Mouse (Mus musculus) forebrain, postnatal 0 days (tissue): ENCODE data around the gene Armc7. TPM values are rescaled to one million over a fixed set of nuclear protein-coding genes. Genes with fewer than 3 reads are reported as not detected.

ENCODE experiments used
- ATAC-seq: fragments of 200-750 bp; cut with Nextera tagmentation; 2 replicates; pipeline ENCODE4 v1.8.0; 2017; ENCODE audit warnings: mild to moderate bottlenecking, moderate library complexity
- DNase-seq: peaks from one replicate; pipeline ENCODE4 v3.0.0-alpha.2; 2015
- H3K27ac ChIP-seq: fragments of 300-500 bp; sonication (generic); 2 replicates; pipeline ENCODE4 v1.5.1; 2014; ENCODE audit warnings: low read depth, mild to moderate bottlenecking, antibody characterized with exemption, low read length, moderate library complexity, mixed read lengths
- H3K27me3 ChIP-seq: fragments of 300-500 bp; sonication (generic); 2 replicates; pipeline ENCODE4 v1.6.1; 2014; ENCODE audit warnings: mild to moderate bottlenecking, low read length, mixed read lengths; ENCODE audit not compliant: insufficient read depth
- H3K36me3 ChIP-seq: fragments of 300-500 bp; sonication (generic); 2 replicates; pipeline ENCODE4 v1.6.1; 2014; ENCODE audit warnings: mild to moderate bottlenecking, moderate library complexity; ENCODE audit not compliant: insufficient read depth
- H3K4me1 ChIP-seq: fragments of 300-500 bp; sonication (generic); 2 replicates; pipeline ENCODE4 v1.6.1; 2014; ENCODE audit warnings: antibody characterized with exemption; ENCODE audit not compliant: insufficient read depth
- H3K4me2 ChIP-seq: fragments of 300-500 bp; sonication (generic); 2 replicates; pipeline ENCODE4 v1.6.1; 2014; ENCODE audit warnings: low read depth, mild to moderate bottlenecking, moderate library complexity
- H3K4me3 ChIP-seq: fragments of 300-500 bp; sonication (generic); 2 replicates; pipeline ENCODE4 v1.5.1; 2014; ENCODE audit warnings: low read depth, low read length, mixed read lengths
- H3K9ac ChIP-seq: fragments of 300-500 bp; sonication (generic); 2 replicates; pipeline ENCODE4 v1.6.1; 2014; ENCODE audit warnings: mild to moderate bottlenecking
- H3K9me3 ChIP-seq: fragments of 300-500 bp; sonication (generic); 2 replicates; pipeline ENCODE4 v1.6.1; 2016; ENCODE audit warnings: low read length
- CTCF ChIP-seq: sonication (generic); IDR thresholded peaks from 2 replicates; pipeline ENCODE4 v1.5.1; 2016; ENCODE audit warnings: antibody characterized with exemption, control low read depth, low read depth
- WGBS: fragments of 180-500 bp; shearing (Covaris S2); extraction: QIAGEN DNeasy Blood & Tissue Kit; methylation state at CpG from one replicate; pipeline ENCODE4 v1.1.7; 2014; 5-methylcytosine and 5-hydroxymethylcytosine counted together
- polyA plus RNA-seq: library from polyadenylated mRNA; unstranded; fragments of >200 nt; fragmentation: Nextera tagmentation; extraction: Ambion mirVana; gene quantifications from 2 replicates; pipeline ENCODE4 v1.2.1, GENCODE M21; 2015
- total RNA-seq: library from RNA; depleted of rRNA; stranded (reverse); fragments of >200 nt; gene quantifications from 2 replicates; pipeline ENCODE4 v1.2.3, GENCODE M21; 2014

The Armc7 gene
- total and polyA plus RNA-seq, 2 experiments from 2014 or later, result 11.2 TPM

DNA sequence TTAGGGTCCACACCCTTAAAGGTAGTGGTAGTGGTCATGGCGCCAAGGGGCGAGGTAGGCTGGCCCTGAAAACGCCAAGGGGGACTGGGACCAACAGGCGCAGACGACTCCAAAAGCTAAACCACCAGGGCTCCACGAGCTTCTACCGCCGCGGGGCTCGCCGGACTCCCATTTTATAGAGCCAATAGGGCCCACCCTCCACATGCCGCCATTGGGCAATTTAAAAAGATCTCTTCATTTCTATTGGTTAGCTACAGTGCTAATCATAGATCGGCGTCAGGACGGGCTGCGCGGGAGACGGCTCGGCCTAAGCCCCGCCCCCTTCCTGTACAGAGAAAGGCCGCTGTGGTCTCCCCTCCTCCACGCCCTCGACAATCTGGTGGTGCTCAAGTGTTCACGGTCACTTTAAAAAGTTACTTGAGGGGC, 38.8 kb downstream of the Armc7 start, which contains the start of gene Jpt1:
Jpt1 (minus strand) TSS at position 150 of the 426 bp plus-strand sequence.
- Histone ChIP-seq H3K4me2 (peak within 1 kb of the TSS; percentile 77), H3K27me3 (no peaks in the 10 kb centered on the region), H3K4me3 (peak within 1 kb of the TSS; percentile 99), H3K9ac (peak within 1 kb of the TSS; percentile 99), H3K36me3 (no peaks in the 10 kb centered on the region), H3K4me1 (peaks cover 16% of the 10 kb centered on the region), H3K27ac (peak within 1 kb of the TSS; percentile 91), H3K9me3 (no peaks in the 10 kb centered on the region)
- TF ChIP-seq CTCF, result no peak
- ATAC-seq (peak; percentile 98), DNase-seq (peak; percentile 98)
- WGBS, result under 1% methylated on average over 24 of the region's 24 CpGs

- no peak overlapping the region for H3K27ac ChIP-seq
- ATAC-seq, result no peak
- H3K36me3 ChIP-seq, result no peaks in the 10 kb centered on the region
- no peak overlapping the region for H3K4me2 ChIP-seq
- no peak overlapping the region for H3K4me3 ChIP-seq
- H3K9ac ChIP-seq, result no peak overlapping the region
- 69% methylated on average over 6 of the region's 6 CpGs for WGBS
- H3K4me1 ChIP-seq, result peaks cover 12% of the 10 kb centered on the region
- TF ChIP-seq CTCF, result no peak
- no peak for DNase-seq
- no peaks in the 10 kb centered on the region for H3K9me3 ChIP-seq
- H3K27me3 ChIP-seq, result no peaks in the 10 kb centered on the region
Measured at GRCm38 (mm10) chr11:115515021-115515420, 39.6 kb downstream of the Armc7 start.

- WGBS, result 81% methylated on average over 5 of the region's 5 CpGs
- no peak for TF ChIP-seq CTCF
Measured at GRCm38 (mm10) chr11:115516942-115517341, 41.5 kb downstream of the Armc7 start.

DNA sequence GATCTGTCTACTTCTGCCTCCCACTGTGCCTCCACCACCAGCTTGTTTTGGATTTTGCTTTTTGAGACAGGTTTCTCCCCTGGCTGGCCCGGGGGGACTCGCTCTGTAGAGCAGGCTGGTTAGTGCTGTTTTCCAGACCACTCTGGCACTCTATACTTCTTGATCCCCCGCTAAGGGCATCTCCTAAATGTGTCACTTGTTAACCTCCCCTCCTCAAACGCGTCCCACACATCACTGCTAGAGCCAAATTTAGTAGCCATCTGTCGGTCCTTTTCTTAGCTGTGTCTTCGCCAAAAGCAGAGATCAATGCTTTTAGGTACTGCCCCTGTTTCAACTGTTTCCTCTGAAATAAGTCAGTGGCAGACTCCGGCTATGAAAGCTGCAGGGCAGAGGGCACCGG, 43.2 kb downstream of the Armc7 start:
- Histone ChIP-seq H3K27me3 (no peaks in the 10 kb centered on the region), H3K4me3 (no peak overlapping the region), H3K9me3 (no peaks in the 10 kb centered on the region), H3K4me1 (no peaks in the 10 kb centered on the region), H3K36me3 (peaks cover 12% of the 10 kb centered on the region; the same call in 1 of the 2 replicates), H3K9ac (no peak overlapping the region), H3K27ac (no peak overlapping the region), H3K4me2 (no peak overlapping the region)
- DNase-seq (no peak), ATAC-seq (no peak)
- no peak for TF ChIP-seq CTCF
- WGBS, result 67% methylated on average over 9 of the region's 9 CpGs

More at GRCm38 (mm10) chr11:115516942-115517341, 41.5 kb downstream of the Armc7 start:
- no peak for DNase-seq
- Histone ChIP-seq H3K27me3 (no peaks in the 10 kb centered on the region), H3K9ac (no peak overlapping the region), H3K27ac (no peak overlapping the region), H3K4me3 (no peak overlapping the region), H3K36me3 (0 out of 2 replicates have a peak, but pooled peaks cover 4% of the 10 kb centered on the region), H3K4me1 (no peaks in the 10 kb centered on the region), H3K4me2 (no peak overlapping the region), H3K9me3 (no peaks in the 10 kb centered on the region)
- ATAC-seq, result no peak

GRCm38 (mm10) chr11:115519581-115519980, 44.1 kb downstream of the Armc7 start:
- no peak for ATAC-seq
- Histone ChIP-seq H3K36me3 (peaks cover 20% of the 10 kb centered on the region), H3K9me3 (no peaks in the 10 kb centered on the region), H3K9ac (no peak overlapping the region), H3K4me2 (no peak overlapping the region), H3K27ac (no peak overlapping the region), H3K27me3 (no peaks in the 10 kb centered on the region), H3K4me3 (no peak overlapping the region), H3K4me1 (no peaks in the 10 kb centered on the region)
- WGBS, result 90% methylated on average over 3 of the region's 3 CpGs
- TF ChIP-seq CTCF, result no peak
- no peak for DNase-seq

DNA sequence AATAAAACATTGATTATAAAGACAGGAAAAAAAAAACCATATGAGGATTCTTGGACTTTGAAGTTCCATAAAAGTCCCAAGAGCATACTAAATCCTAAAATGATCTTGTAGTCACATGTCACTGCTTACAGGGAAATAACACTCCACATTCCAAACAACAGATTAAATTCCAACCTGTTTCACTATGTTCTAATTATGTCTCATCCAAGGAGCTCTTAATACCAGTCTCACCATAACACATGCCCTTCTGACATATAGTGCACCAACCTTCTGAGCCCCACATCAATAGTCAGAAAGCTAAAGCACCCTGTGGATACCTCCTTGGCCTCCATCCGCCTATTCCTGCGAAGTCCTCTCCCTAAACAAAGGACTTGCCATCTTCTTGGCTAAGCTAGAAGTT, 44.8 kb downstream of the Armc7 start:
- no peak for ATAC-seq
- no peak for DNase-seq
- 51% methylated on average over 2 of the region's 2 CpGs for WGBS
- no peak overlapping the region for H3K4me2 ChIP-seq
- no peak overlapping the region for H3K4me3 ChIP-seq
- H3K36me3 ChIP-seq, result peaks cover 26% of the 10 kb centered on the region
- H3K9me3 ChIP-seq, result no peaks in the 10 kb centered on the region
- no peak overlapping the region for H3K27ac ChIP-seq
- no peaks in the 10 kb centered on the region for H3K27me3 ChIP-seq
- no peak for TF ChIP-seq CTCF
- H3K4me1 ChIP-seq, result no peaks in the 10 kb centered on the region
- H3K9ac ChIP-seq, result no peak overlapping the region

DNA sequence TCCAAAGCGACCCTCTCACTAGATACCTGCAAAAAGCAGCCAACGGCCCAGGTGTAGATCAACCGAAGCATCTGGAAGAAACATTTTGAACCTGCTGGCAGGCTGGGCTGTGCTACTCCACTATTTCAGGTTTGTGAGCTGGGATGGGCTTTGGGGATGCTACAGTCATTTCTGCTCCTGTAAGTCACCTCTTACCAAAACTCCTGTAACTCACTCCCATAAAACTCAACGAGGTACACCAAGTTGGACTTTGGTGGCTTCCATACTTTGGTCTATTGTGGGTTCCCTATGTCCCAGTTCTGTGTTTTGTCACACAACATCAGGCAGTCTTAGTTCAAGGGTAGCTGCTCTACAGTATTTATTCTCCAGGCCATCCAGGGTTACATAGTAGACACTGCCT, 45.6 kb downstream of the Armc7 start:
- H3K9me3 ChIP-seq, result no peaks in the 10 kb centered on the region
- 87% methylated on average over 4 of the region's 4 CpGs for WGBS
- DNase-seq, result no peak

More for the DNA sequence above, 45.6 kb downstream of the Armc7 start:
- Histone ChIP-seq H3K9ac (no peak overlapping the region), H3K36me3 (peaks cover 30% of the 10 kb centered on the region), H3K27me3 (no peaks in the 10 kb centered on the region), H3K4me2 (no peak overlapping the region), H3K4me3 (no peak overlapping the region), H3K27ac (no peak overlapping the region), H3K4me1 (no peaks in the 10 kb centered on the region)
- ATAC-seq, result no peak
- TF ChIP-seq CTCF, result no peak
